23 mouse cellular contexts compared by ENCODE assay signal in genomic region chr4:84502581-84503269, GRCm38 (mm10).
DNase-seq lines count a peak whose midpoint lies in the region; ATAC-seq and TF ChIP-seq lines count a peak whose summit lies in the region.
"Had no signal": no experiment of that assay in that cellular context is flagged by ENCODE, and none has a peak within 500 bp of the region (broad histone marks: within the 10 kb centered on the region; RNA-seq: fewer than 3 reads in every experiment).

No protein-coding gene starts in this region.

- no peak overlapping the region for H3K27ac ChIP-seq in hindbrain, embryonic 10.5 days
- no peak overlapping the region for H3K27ac ChIP-seq in hindbrain, embryonic 14.5 days
- peak overlapping the region; percentile 51 for H3K27ac ChIP-seq in embryonic facial prominence, embryonic 15.5 days (replicated peaks)
- peak overlapping the region; percentile 61; the same call in 1 of the 2 replicates for H3K27ac ChIP-seq in limb, embryonic 13.5 days
- no peak overlapping the region for H3K27ac ChIP-seq in midbrain, embryonic 16.5 days (ENCODE audit: low read length)
- no peak overlapping the region for H3K27ac ChIP-seq in gastrocnemius, adult 2 months
- H3K27ac ChIP-seq: heart, embryonic 10.5 days; intestine, embryonic 15.5 days; kidney, embryonic 15.5 days; liver, embryonic 15.5 days; lung, embryonic 15.5 days; midbrain, embryonic 10.5 days had no signal

- H3K9me3 ChIP-seq in hindbrain, embryonic 10.5 days, result no peaks in the 10 kb centered on the region
- H3K9me3 ChIP-seq in hindbrain, embryonic 14.5 days (ENCODE audit: control insufficient read depth, low read length), result no peaks in the 10 kb centered on the region
- H3K9me3 ChIP-seq in embryonic facial prominence, embryonic 15.5 days (replicated peaks), result no peaks in the 10 kb centered on the region
- H3K9me3 ChIP-seq in limb, embryonic 13.5 days, result no peaks in the 10 kb centered on the region
- H3K9me3 ChIP-seq in midbrain, embryonic 16.5 days (replicated peaks; ENCODE audit: control insufficient read depth, low read length, poor library complexity, severe bottlenecking), result no peaks in the 10 kb centered on the region
- H3K9me3 ChIP-seq: heart, embryonic 10.5 days; intestine, embryonic 15.5 days; kidney, embryonic 15.5 days; liver, embryonic 15.5 days; lung, embryonic 15.5 days; midbrain, embryonic 10.5 days had no signal

- ATAC-seq in hindbrain, embryonic 14.5 days (ENCODE audit: low FRiP score), result no peak
- no peak for ATAC-seq in embryonic facial prominence, embryonic 15.5 days (ENCODE audit: insufficient number of reproducible peaks, low FRiP score, low TSS enrichment, low read depth)
- ATAC-seq in limb, embryonic 13.5 days (ENCODE audit: low FRiP score, low read depth), result peak; percentile 76
- no peak for ATAC-seq in megakaryocyte, adult 5-6 weeks (ENCODE audit: poor library complexity, severe bottlenecking)
- no peak for ATAC-seq in midbrain, embryonic 16.5 days
- ATAC-seq: forebrain, postnatal 0 days; hindbrain, embryonic 16.5 days; intestine, embryonic 15.5 days had no signal

- peak; percentile 30 for DNase-seq in hindbrain, embryonic 10.5 days (ENCODE audit: low spot score)
- no peak for DNase-seq in hindbrain, embryonic 14.5 days (ENCODE audit: low spot score)
- peak; percentile 19 for DNase-seq in embryo, embryonic 9.5 days (ENCODE audit: extremely low spot score)
- no peak for DNase-seq in gastrocnemius, adult 2 months
- DNase-seq: adrenal gland, postnatal 25 days; cerebellum, adult 8-10 months; cerebellum, postnatal 36 days; forebrain, postnatal 0 days; heart, postnatal 4 days; layer of hippocampus, adult 9-11 months; lung, postnatal 4 days; thymus, postnatal 25 days had no signal

- 0 out of 2 replicates have a peak, but pooled peaks cover 7% of the 10 kb centered on the region for H3K4me1 ChIP-seq in hindbrain, embryonic 10.5 days (replicated peaks)
- H3K4me1 ChIP-seq in hindbrain, embryonic 14.5 days (replicated peaks; ENCODE audit: control insufficient read depth, insufficient read depth, low read length), result 0 out of 2 replicates have a peak, but pooled peaks cover 4% of the 10 kb centered on the region
- H3K4me1 ChIP-seq in embryonic facial prominence, embryonic 15.5 days, result peaks cover 28% of the 10 kb centered on the region
- H3K4me1 ChIP-seq in limb, embryonic 13.5 days, result peaks cover 48% of the 10 kb centered on the region
- H3K4me1 ChIP-seq in midbrain, embryonic 16.5 days (ENCODE audit: control insufficient read depth, insufficient read depth, low read length), result no peaks in the 10 kb centered on the region
- H3K4me1 ChIP-seq: liver, embryonic 15.5 days; midbrain, embryonic 10.5 days had no signal

- no peaks in the 10 kb centered on the region for H3K27me3 ChIP-seq in hindbrain, embryonic 10.5 days (ENCODE audit: insufficient read depth, poor library complexity, severe bottlenecking)
- no peaks in the 10 kb centered on the region for H3K27me3 ChIP-seq in hindbrain, embryonic 14.5 days (ENCODE audit: control insufficient read depth, insufficient read depth, low read length)
- no peaks in the 10 kb centered on the region for H3K27me3 ChIP-seq in embryonic facial prominence, embryonic 15.5 days
- H3K27me3 ChIP-seq in limb, embryonic 13.5 days, result no peaks in the 10 kb centered on the region
- 0 out of 2 replicates have a peak, but pooled peaks cover 2% of the 10 kb centered on the region for H3K27me3 ChIP-seq in midbrain, embryonic 16.5 days (ENCODE audit: control insufficient read depth, insufficient read depth, low read depth, low read length)
- H3K27me3 ChIP-seq: intestine, embryonic 15.5 days; kidney, embryonic 15.5 days; liver, embryonic 15.5 days; lung, embryonic 15.5 days had no signal

- H3K36me3 ChIP-seq in hindbrain, embryonic 10.5 days, result no peaks in the 10 kb centered on the region
- H3K36me3 ChIP-seq in hindbrain, embryonic 14.5 days (replicated peaks; ENCODE audit: control insufficient read depth, insufficient read depth), result no peaks in the 10 kb centered on the region
- no peaks in the 10 kb centered on the region for H3K36me3 ChIP-seq in embryonic facial prominence, embryonic 15.5 days
- no peaks in the 10 kb centered on the region for H3K36me3 ChIP-seq in limb, embryonic 13.5 days
- H3K36me3 ChIP-seq in midbrain, embryonic 16.5 days (ENCODE audit: control insufficient read depth, insufficient read depth, low read length), result no peaks in the 10 kb centered on the region
- H3K36me3 ChIP-seq: heart, embryonic 10.5 days; intestine, embryonic 15.5 days; kidney, embryonic 15.5 days; liver, embryonic 15.5 days; lung, embryonic 15.5 days; midbrain, embryonic 10.5 days had no signal

- H3K4me3 ChIP-seq in hindbrain, embryonic 10.5 days, result no peak overlapping the region
- H3K4me3 ChIP-seq in hindbrain, embryonic 14.5 days (replicated peaks; ENCODE audit: low read length), result no peak overlapping the region
- no peak overlapping the region for H3K4me3 ChIP-seq in embryonic facial prominence, embryonic 15.5 days (replicated peaks)
- H3K4me3 ChIP-seq in limb, embryonic 13.5 days, result no peak overlapping the region
- no peak overlapping the region for H3K4me3 ChIP-seq in midbrain, embryonic 16.5 days (ENCODE audit: low read depth, low read length)
- no peak overlapping the region for H3K4me3 ChIP-seq in gastrocnemius, adult 2 months
- H3K4me3 ChIP-seq: heart, embryonic 10.5 days; intestine, embryonic 15.5 days; kidney, embryonic 15.5 days; liver, embryonic 15.5 days; lung, embryonic 15.5 days; midbrain, embryonic 10.5 days had no signal

- WGBS in hindbrain, embryonic 10.5 days, result 68% methylated on average over 8 of the region's 8 CpGs
- WGBS in hindbrain, embryonic 14.5 days, result 76% methylated on average over 8 of the region's 8 CpGs
- 32% methylated on average over 8 of the region's 8 CpGs for WGBS in embryonic facial prominence, embryonic 15.5 days
- 30% methylated on average over 8 of the region's 8 CpGs for WGBS in limb, embryonic 13.5 days
- WGBS in midbrain, embryonic 16.5 days, result 79% methylated on average over 8 of the region's 8 CpGs

- intact Hi-C loops in gastrocnemius, adult 2 months (cut with DNase I), result no loop called here

- H3K9ac ChIP-seq in hindbrain, embryonic 14.5 days, result no peak overlapping the region
- H3K9ac ChIP-seq in embryonic facial prominence, embryonic 15.5 days, result no peak overlapping the region
- no peak overlapping the region for H3K9ac ChIP-seq in limb, embryonic 13.5 days
- H3K9ac ChIP-seq in midbrain, embryonic 16.5 days (ENCODE audit: low read depth, low read length), result no peak overlapping the region
- H3K9ac ChIP-seq: forebrain, postnatal 0 days; intestine, embryonic 15.5 days; kidney, embryonic 15.5 days; liver, embryonic 15.5 days; lung, embryonic 15.5 days had no signal

- H3K4me2 ChIP-seq in hindbrain, embryonic 14.5 days (replicated peaks), result no peak overlapping the region
- peak overlapping the region; percentile 15 for H3K4me2 ChIP-seq in embryonic facial prominence, embryonic 15.5 days (replicated peaks)
- peak overlapping the region; percentile 41 for H3K4me2 ChIP-seq in limb, embryonic 13.5 days (replicated peaks)
- no peak overlapping the region for H3K4me2 ChIP-seq in midbrain, embryonic 16.5 days (ENCODE audit: low read length)
- H3K4me2 ChIP-seq: intestine, embryonic 15.5 days; kidney, embryonic 15.5 days; liver, embryonic 15.5 days; lung, embryonic 15.5 days had no signal

- no peak for TF ChIP-seq CTCF in gastrocnemius, adult 2 months (IDR thresholded peaks at IDR 0.05)

Comparison
In these comparisons a context has a peak if more than half of its experiments do, and no peak if none do; other contexts are left out.
1. DNase-seq: peak in hindbrain, embryonic 10.5 days (single experiment) and embryo, embryonic 9.5 days (single experiment); none in hindbrain, embryonic 14.5 days (single experiment) and gastrocnemius, adult 2 months (single experiment).
2. H3K27ac ChIP-seq: peak in embryonic facial prominence, embryonic 15.5 days (single experiment) and limb, embryonic 13.5 days (single experiment); none in hindbrain, embryonic 10.5 days (single experiment), hindbrain, embryonic 14.5 days (single experiment), midbrain, embryonic 16.5 days (single experiment) and gastrocnemius, adult 2 months (single experiment).
3. H3K4me2 ChIP-seq: peak in embryonic facial prominence, embryonic 15.5 days (single experiment) and limb, embryonic 13.5 days (single experiment); none in hindbrain, embryonic 14.5 days (single experiment) and midbrain, embryonic 16.5 days (single experiment).